Mouse (Mus musculus) embryonic fibroblast, embryonic 13.5 days (primary cell): ENCODE measurements around the gene Rab9.

Experiments
- CTCF ChIP-seq: IDR thresholded peaks from 2 replicates; pipeline ENCODE4 v1.5.1; 2011; ENCODE audit warnings: mild to moderate bottlenecking, control low read depth, low read length, moderate library complexity, borderline replicate concordance; ENCODE audit not compliant: insufficient read depth
- POLR2A ChIP-seq: IDR thresholded peaks from 2 replicates; pipeline ENCODE4 v1.6.1; 2011; ENCODE audit warnings: low read depth, mild to moderate bottlenecking, control low read depth, low read length, moderate library complexity

DNA sequence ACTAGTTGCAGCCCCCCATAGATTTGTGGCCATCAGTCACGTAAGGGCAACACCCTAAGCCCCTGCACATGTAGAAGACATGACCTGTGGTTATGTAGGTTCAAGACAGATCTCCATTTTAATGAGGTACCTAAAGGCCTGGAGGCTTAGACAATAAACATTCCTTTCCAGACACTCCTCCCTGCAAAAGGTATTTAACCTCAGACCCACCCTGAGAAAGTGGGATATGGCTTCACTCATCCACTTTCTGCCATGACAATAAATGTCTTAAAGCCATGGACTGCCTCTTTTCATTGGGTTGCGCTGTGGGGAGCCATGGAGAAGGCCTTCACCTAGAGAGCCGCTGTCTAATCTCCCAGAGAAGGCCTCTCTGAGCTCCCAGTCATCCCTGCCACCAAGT, 48.5 kb upstream of the Rab9 start:
- TF ChIP-seq CTCF (no peak), POLR2A (no peak)
